ENCODE assay signal across 9 mouse cellular contexts in the genomic region with DNA sequence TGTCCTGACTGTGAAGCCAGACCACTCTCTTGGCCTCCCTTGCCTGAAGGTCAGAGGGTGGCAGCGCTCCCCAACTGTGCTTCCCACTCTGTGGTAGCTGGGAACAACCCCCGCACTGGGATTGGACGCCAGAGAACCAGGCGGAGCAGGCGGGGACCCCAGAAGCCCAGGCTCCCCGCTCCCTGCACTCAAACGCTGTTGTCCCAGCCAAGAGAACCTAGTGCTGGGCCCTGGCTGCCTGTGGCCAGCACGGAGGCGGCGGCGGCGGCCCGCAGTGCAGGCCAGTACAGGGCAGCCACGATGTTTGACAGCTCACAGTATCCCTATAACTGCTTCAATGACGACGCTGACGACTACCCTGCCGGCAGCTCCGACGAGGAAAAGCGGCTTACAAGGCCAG. TPM values are rescaled to one million over a fixed set of nuclear protein-coding genes. Genes with fewer than 3 reads are reported as not detected.
DNase-seq lines count a peak whose midpoint lies in the region; ATAC-seq lines count a peak whose summit lies in the region.
"Had no signal": no experiment of that assay in that cellular context is flagged by ENCODE, and none has a peak within 500 bp of the region (broad histone marks: within the 10 kb centered on the region; RNA-seq: fewer than 3 reads in every experiment).

A gene (plus strand): TSS at position 301 of the 400 bp plus-strand sequence.

- peak within 1 kb of the TSS; percentile 43 for H3K4me3 ChIP-seq in kidney, embryonic 16.5 days (ENCODE audit: low read length)
- H3K4me3 ChIP-seq in forebrain, embryonic 10.5 days = peak within 1 kb of the TSS; percentile 48
- H3K4me3 ChIP-seq in limb, embryonic 12.5 days (replicated peaks) = peak within 1 kb of the TSS; percentile 34
- H3K4me3 ChIP-seq in neural tube, embryonic 13.5 days = peak within 1 kb of the TSS; percentile 20

- peak within 1 kb of the TSS; percentile 39 for H3K9ac ChIP-seq in kidney, embryonic 16.5 days (replicated peaks; ENCODE audit: low read length)
- H3K9ac ChIP-seq in limb, embryonic 12.5 days (replicated peaks) = no peak within 1 kb of the TSS; the same call in 1 of the 2 replicates
- H3K9ac ChIP-seq in neural tube, embryonic 13.5 days = no peak within 1 kb of the TSS

- 10% methylated on average over 21 of the region's 21 CpGs for WGBS in kidney, embryonic 16.5 days
- 4% methylated on average over 21 of the region's 21 CpGs for WGBS in forebrain, embryonic 10.5 days
- WGBS in limb, embryonic 12.5 days = 4% methylated on average over 21 of the region's 21 CpGs
- 6% methylated on average over 21 of the region's 21 CpGs for WGBS in neural tube, embryonic 13.5 days

- H3K4me2 ChIP-seq in kidney, embryonic 16.5 days (replicated peaks; ENCODE audit: low read depth, low read length) = peak within 1 kb of the TSS; percentile 69
- peak within 1 kb of the TSS; percentile 62 for H3K4me2 ChIP-seq in limb, embryonic 12.5 days
- H3K4me2 ChIP-seq in neural tube, embryonic 13.5 days = peak within 1 kb of the TSS; percentile 46

- no peaks in the 10 kb centered on the region for H3K36me3 ChIP-seq in kidney, embryonic 16.5 days (ENCODE audit: insufficient read depth, low read length)
- H3K36me3 ChIP-seq in forebrain, embryonic 10.5 days (replicated peaks) = no peaks in the 10 kb centered on the region
- H3K36me3 ChIP-seq in limb, embryonic 12.5 days = no peaks in the 10 kb centered on the region
- H3K36me3 ChIP-seq in neural tube, embryonic 13.5 days = no peaks in the 10 kb centered on the region

- H3K4me1 ChIP-seq in kidney, embryonic 16.5 days (ENCODE audit: insufficient read depth, low read length) = peaks cover 17% of the 10 kb centered on the region
- H3K4me1 ChIP-seq in forebrain, embryonic 10.5 days = peaks cover 19% of the 10 kb centered on the region
- peaks cover 9% of the 10 kb centered on the region for H3K4me1 ChIP-seq in limb, embryonic 12.5 days (replicated peaks)
- peaks cover 8% of the 10 kb centered on the region for H3K4me1 ChIP-seq in neural tube, embryonic 13.5 days (replicated peaks)

- no peak for DNase-seq in kidney, postnatal 25 days
- no peak for DNase-seq in forebrain, embryonic 10.5 days (ENCODE audit: extremely low spot score, low spot score)
- no peak for DNase-seq in ovary, postnatal 36 days (ENCODE audit: low spot score)
- no peak for DNase-seq in embryo, embryonic 10 days (ENCODE audit: low spot score)
- DNase-seq in right cerebral cortex, postnatal 4 days = no peak

- peaks cover 52% of the 10 kb centered on the region for H3K27me3 ChIP-seq in kidney, embryonic 16.5 days (ENCODE audit: insufficient read depth, low read length)
- peaks cover 70% of the 10 kb centered on the region for H3K27me3 ChIP-seq in forebrain, embryonic 10.5 days (ENCODE audit: poor library complexity, severe bottlenecking)
- H3K27me3 ChIP-seq in limb, embryonic 12.5 days = peaks cover 67% of the 10 kb centered on the region
- peaks cover 65% of the 10 kb centered on the region for H3K27me3 ChIP-seq in neural tube, embryonic 13.5 days

- 0 out of 2 replicates have a peak, but pooled peaks have one; percentile 40 for ATAC-seq in kidney, embryonic 16.5 days (ENCODE audit: low FRiP score, low TSS enrichment)
- no peak for ATAC-seq in limb, embryonic 12.5 days (ENCODE audit: insufficient number of reproducible peaks, insufficient read depth, low FRiP score, low TSS enrichment, low read depth)
- no peak for ATAC-seq in neural tube, embryonic 13.5 days (ENCODE audit: low read depth)

- 0 out of 2 replicates have a peak, but pooled peaks cover 3% of the 10 kb centered on the region for H3K9me3 ChIP-seq in kidney, embryonic 16.5 days (ENCODE audit: low read length)
- peaks cover 7% of the 10 kb centered on the region; the same call in 1 of the 2 replicates for H3K9me3 ChIP-seq in forebrain, embryonic 10.5 days
- peaks cover 4% of the 10 kb centered on the region; the same call in 1 of the 2 replicates for H3K9me3 ChIP-seq in limb, embryonic 12.5 days
- no peaks in the 10 kb centered on the region for H3K9me3 ChIP-seq in neural tube, embryonic 13.5 days

- no peak within 1 kb of the TSS for H3K27ac ChIP-seq in kidney, embryonic 16.5 days (ENCODE audit: low read length)
- no peak within 1 kb of the TSS for H3K27ac ChIP-seq in forebrain, embryonic 10.5 days
- H3K27ac ChIP-seq in limb, embryonic 12.5 days = no peak within 1 kb of the TSS
- no peak within 1 kb of the TSS for H3K27ac ChIP-seq in neural tube, embryonic 13.5 days (replicated peaks)
- H3K27ac ChIP-seq: macrophage had no signal

RNA-seq across cellular contexts. Expression of the gene that starts here (rescaled TPM):
- polyA plus RNA-seq in kidney, embryonic 16.5 days (2015; fragmentation: Nextera tagmentation; extraction: Ambion mirVana) = not detected in 2 replicates
- not detected in 2 replicates for polyA plus RNA-seq in forebrain, embryonic 10.5 days (2016; fragmentation: Nextera tagmentation; extraction: Ambion mirVana)
- polyA plus RNA-seq in limb, embryonic 12.5 days (2016; fragmentation: Nextera tagmentation; extraction: Ambion mirVana) = not detected in 2 replicates
- polyA plus RNA-seq in neural tube, embryonic 13.5 days (2015; fragmentation: Nextera tagmentation; extraction: Ambion mirVana) = not detected in 2 replicates
- polyA plus RNA-seq: macrophage had no signal

Comparison
In these comparisons a context has a peak if more than half of its experiments do, and no peak if none do; other contexts are left out.
1. Peak in ATAC-seq, H3K4me3 ChIP-seq, H3K9ac ChIP-seq and H3K4me2 ChIP-seq in kidney, embryonic 16.5 days; RNA of the gene not detected or under 1 TPM.